ENCODE assay signal across 13 mouse cellular contexts in genomic region chr13:97296757-97297156, GRCm38 (mm10).
"Had no signal": no experiment of that assay in that cellular context is flagged by ENCODE, and none has a peak within 500 bp of the region (broad histone marks: within the 10 kb centered on the region; RNA-seq: fewer than 3 reads in every experiment).

No protein-coding gene starts in this region.

- ATAC-seq: midbrain, embryonic 16.5 days had no signal

- DNase-seq: kidney, adult 9 months; kidney, postnatal 4 days; lung, adult 2 months; lung, postnatal 4 days; right cerebral cortex, postnatal 14 days had no signal

- H3K4me3 ChIP-seq: limb, embryonic 10.5 days; liver, embryonic 15.5 days; neural tube, embryonic 13.5 days; stomach, embryonic 15.5 days had no signal

- H3K36me3 ChIP-seq: limb, embryonic 10.5 days; liver, embryonic 15.5 days; neural tube, embryonic 13.5 days; stomach, embryonic 15.5 days had no signal

- H3K9me3 ChIP-seq: limb, embryonic 10.5 days; liver, embryonic 15.5 days; neural tube, embryonic 13.5 days; stomach, embryonic 15.5 days had no signal

- H3K27ac ChIP-seq: kidney, postnatal 0 days; limb, embryonic 10.5 days; liver, embryonic 15.5 days; neural tube, embryonic 13.5 days had no signal

- H3K9ac ChIP-seq: liver, embryonic 15.5 days; neural tube, embryonic 13.5 days; stomach, embryonic 15.5 days had no signal

- H3K27me3 ChIP-seq: liver, embryonic 15.5 days; neural tube, embryonic 13.5 days; stomach, embryonic 15.5 days had no signal

- H3K4me2 ChIP-seq: liver, embryonic 11.5 days; liver, embryonic 15.5 days; midbrain, embryonic 11.5 days; neural tube, embryonic 13.5 days; stomach, embryonic 15.5 days had no signal
